Mouse (Mus musculus): ENCODE measurements around the gene Slc26a8. TPM values are rescaled to one million over a fixed set of nuclear protein-coding genes. Genes with fewer than 3 reads are reported as not detected.
A peak's percentile ranks its signal among the peaks of the same experiment; 100 is the strongest.

Gene Slc26a8
- total RNA-seq, 1 experiment, result 1.1 TPM

GRCm38 (mm10) chr17:28637711-28638690 lies 52.0 kb downstream of the Slc26a8 start:
- in situ Hi-C loops (cut with MboI; ENCODE audit: low sequenced_read_pairs in 2 of 2, unreplicated experiment in 2 of 2), result no loop called here
- Histone ChIP-seq H3K27ac (ENCODE audit: insufficient read depth, low read depth, low read length, poor library complexity, severe bottlenecking) (no peak overlapping the region), H3K9me3 (ENCODE audit: control insufficient read depth, insufficient read depth, low read depth, low read length) (no peaks in the 10 kb centered on the region), H3K9ac (ENCODE audit: insufficient read depth, low read depth, low read length, poor library complexity, severe bottlenecking) (no peak overlapping the region), H3K4me1 (ENCODE audit: control insufficient read depth in 2 of 2, insufficient read depth in 2 of 2, low read length in 2 of 2, poor library complexity in 1 of 2) (no peaks in the 10 kb centered on the region), H3K4me3 (ENCODE audit: insufficient read depth in 1 of 2, low read depth in 1 of 2, low read length in 2 of 2, poor library complexity in 1 of 2, severe bottlenecking in 1 of 2) (no peak overlapping the region), H3K36me3 (ENCODE audit: control insufficient read depth, insufficient read depth, low read length, poor library complexity, severe bottlenecking) (no peaks in the 10 kb centered on the region)
- TF ChIP-seq HCFC1 (IDR thresholded peaks at IDR 0.05; ENCODE audit: borderline replicate concordance, insufficient read depth, low read length) (no peak), ZNF384 (IDR thresholded peaks at IDR 0.05; ENCODE audit: low read depth, low read length) (no peak), CHD2 (IDR thresholded peaks at IDR 0.05; ENCODE audit: low read depth, low read length) (no peak), ZC3H11A (IDR thresholded peaks at IDR 0.05; ENCODE audit: borderline replicate concordance, low read depth, low read length) (no peak), MAFK (IDR thresholded peaks at IDR 0.05; ENCODE audit: insufficient read depth, low read depth, low read length) (no peak)
- no peak for DNase-seq (ENCODE audit: low read depth, low spot score)

- H3K27ac ChIP-seq (ENCODE audit: insufficient read depth, low read depth, low read length, poor library complexity, severe bottlenecking), result no peak overlapping the region
- in situ Hi-C loops (cut with MboI; ENCODE audit: low sequenced_read_pairs in 2 of 2, unreplicated experiment in 2 of 2), result no loop called here
- no peak for DNase-seq (ENCODE audit: low read depth, low spot score)
- no peak overlapping the region for H3K9ac ChIP-seq (ENCODE audit: insufficient read depth, low read depth, low read length, poor library complexity, severe bottlenecking)
- no peaks in the 10 kb centered on the region for H3K36me3 ChIP-seq (ENCODE audit: control insufficient read depth, insufficient read depth, low read length, poor library complexity, severe bottlenecking)
- TF ChIP-seq CHD2 (IDR thresholded peaks at IDR 0.05; ENCODE audit: low read depth, low read length), result no peak
- no peak for TF ChIP-seq HCFC1 (IDR thresholded peaks at IDR 0.05; ENCODE audit: borderline replicate concordance, insufficient read depth, low read length)
- TF ChIP-seq MAFK (IDR thresholded peaks at IDR 0.05; ENCODE audit: insufficient read depth, low read depth, low read length), result no peak
- no peak for TF ChIP-seq ZC3H11A (IDR thresholded peaks at IDR 0.05; ENCODE audit: borderline replicate concordance, low read depth, low read length)
- no peak for TF ChIP-seq ZNF384 (IDR thresholded peaks at IDR 0.05; ENCODE audit: low read depth, low read length)
- H3K4me3 ChIP-seq (ENCODE audit: insufficient read depth in 1 of 2, low read depth in 1 of 2, low read length in 2 of 2, poor library complexity in 1 of 2, severe bottlenecking in 1 of 2), result no peak overlapping the region
- no peaks in the 10 kb centered on the region for H3K9me3 ChIP-seq (ENCODE audit: control insufficient read depth, insufficient read depth, low read depth, low read length)
- H3K4me1 ChIP-seq (ENCODE audit: control insufficient read depth in 2 of 2, insufficient read depth in 2 of 2, low read length in 2 of 2, poor library complexity in 1 of 2), result peaks cover 0 to 3% of the 10 kb centered on the region in 2 experiments; a peak in 1 of 4 replicates
Observed at GRCm38 (mm10) chr17:28635842-28636241, 54.2 kb downstream of the Slc26a8 start.

GRCm38 (mm10) chr17:28629125-28629524 lies 60.9 kb downstream of the Slc26a8 start:
- no peaks in the 10 kb centered on the region for H3K9me3 ChIP-seq (ENCODE audit: control insufficient read depth, insufficient read depth, low read depth, low read length)
- no peak for TF ChIP-seq ZC3H11A (IDR thresholded peaks at IDR 0.05; ENCODE audit: borderline replicate concordance, low read depth, low read length)
- no peak for TF ChIP-seq MAFK (IDR thresholded peaks at IDR 0.05; ENCODE audit: insufficient read depth, low read depth, low read length)
- TF ChIP-seq ZNF384 (IDR thresholded peaks at IDR 0.05; ENCODE audit: low read depth, low read length), result no peak
- TF ChIP-seq HCFC1 (IDR thresholded peaks at IDR 0.05; ENCODE audit: borderline replicate concordance, insufficient read depth, low read length), result no peak
- no peak for TF ChIP-seq CHD2 (IDR thresholded peaks at IDR 0.05; ENCODE audit: low read depth, low read length)
- H3K4me1 ChIP-seq (ENCODE audit: control insufficient read depth in 2 of 2, insufficient read depth in 2 of 2, low read length in 2 of 2, poor library complexity in 1 of 2), result peaks cover 5 to 26% of the 10 kb centered on the region in 2 experiments
- H3K4me3 ChIP-seq (ENCODE audit: insufficient read depth in 1 of 2, low read depth in 1 of 2, low read length in 2 of 2, poor library complexity in 1 of 2, severe bottlenecking in 1 of 2), result no peak overlapping the region
- H3K27ac ChIP-seq (ENCODE audit: insufficient read depth, low read depth, low read length, poor library complexity, severe bottlenecking), result peak overlapping the region; percentile 19; the same call in 1 of the 2 replicates
- in situ Hi-C loops (cut with MboI; ENCODE audit: low sequenced_read_pairs in 2 of 2, unreplicated experiment in 2 of 2), result no loop called here
- no peaks in the 10 kb centered on the region for H3K36me3 ChIP-seq (ENCODE audit: control insufficient read depth, insufficient read depth, low read length, poor library complexity, severe bottlenecking)
- DNase-seq (ENCODE audit: low read depth, low spot score), result no peak
- H3K9ac ChIP-seq (ENCODE audit: insufficient read depth, low read depth, low read length, poor library complexity, severe bottlenecking), result no peak overlapping the region

- H3K9ac ChIP-seq (ENCODE audit: insufficient read depth, low read depth, low read length, poor library complexity, severe bottlenecking), result no peak overlapping the region
- in situ Hi-C loops (cut with MboI; ENCODE audit: low sequenced_read_pairs in 2 of 2, unreplicated experiment in 2 of 2), result no loop called here
- H3K4me3 ChIP-seq (ENCODE audit: insufficient read depth in 1 of 2, low read depth in 1 of 2, low read length in 2 of 2, poor library complexity in 1 of 2, severe bottlenecking in 1 of 2), result no peak overlapping the region
- peak overlapping the region; percentile 19; the same call in 1 of the 2 replicates for H3K27ac ChIP-seq (ENCODE audit: insufficient read depth, low read depth, low read length, poor library complexity, severe bottlenecking)
- H3K9me3 ChIP-seq (ENCODE audit: control insufficient read depth, insufficient read depth, low read depth, low read length), result no peaks in the 10 kb centered on the region
- no peaks in the 10 kb centered on the region for H3K36me3 ChIP-seq (ENCODE audit: control insufficient read depth, insufficient read depth, low read length, poor library complexity, severe bottlenecking)
- H3K4me1 ChIP-seq (ENCODE audit: control insufficient read depth in 2 of 2, insufficient read depth in 2 of 2, low read length in 2 of 2, poor library complexity in 1 of 2), result peaks cover 5 to 26% of the 10 kb centered on the region in 2 experiments
- DNase-seq (ENCODE audit: low read depth, low spot score), result no peak
- TF ChIP-seq ZC3H11A (IDR thresholded peaks at IDR 0.05; ENCODE audit: borderline replicate concordance, low read depth, low read length) (no peak), CHD2 (IDR thresholded peaks at IDR 0.05; ENCODE audit: low read depth, low read length) (no peak), HCFC1 (IDR thresholded peaks at IDR 0.05; ENCODE audit: borderline replicate concordance, insufficient read depth, low read length) (no peak), ZNF384 (IDR thresholded peaks at IDR 0.05; ENCODE audit: low read depth, low read length) (no peak), MAFK (IDR thresholded peaks at IDR 0.05; ENCODE audit: insufficient read depth, low read depth, low read length) (no peak)
Observed at GRCm38 (mm10) chr17:28628248-28629124, 61.5 kb downstream of the Slc26a8 start.

Data from ES-E14 (cell line).